Mouse (Mus musculus) right cerebral cortex, adult 2 months (tissue): ENCODE results near the gene Fcgr1.
"Not testable (repeated sequence)": the region's sequence is repeated elsewhere in the genome, so short reads cannot be mapped to it uniquely, and the experiment has no call there.

Source experiments
- DNase-seq, 2 experiments: peaks; one replicate each; pipeline ENCODE4 v3.0.0; 2021 to 2022; ENCODE audit warnings: low spot score in 2 of 2

The Fcgr1 gene

GRCm38 (mm10) chr3:96293787-96294186 lies at the start of gene Fcgr1:
TSS of gene Fcgr1 (minus strand) at chr3:96293969.
- DNase-seq: no peak

- not testable (repeated sequence) for DNase-seq
These were observed 48.9 kb upstream of the Fcgr1 start for GRCm38 (mm10) chr3:96342652-96343051.

- not testable (repeated sequence) for DNase-seq
These were observed 48.3 kb upstream of the Fcgr1 start for GRCm38 (mm10) chr3:96342100-96342499.

GRCm38 (mm10) chr3:96340611-96341312 lies 47.0 kb upstream of the Fcgr1 start:
- no peak for DNase-seq

- no peak for DNase-seq
These were observed 45.2 kb upstream of the Fcgr1 start for GRCm38 (mm10) chr3:96338849-96339480.

GRCm38 (mm10) chr3:96338043-96338442 lies 44.3 kb upstream of the Fcgr1 start:
- DNase-seq: no peak

- DNase-seq: no peak
These were observed 43.5 kb upstream of the Fcgr1 start for GRCm38 (mm10) chr3:96337269-96337668.

- no peak for DNase-seq
These were observed 42.9 kb upstream of the Fcgr1 start for GRCm38 (mm10) chr3:96336636-96337035.

- no peak for DNase-seq
These were observed 41.8 kb upstream of the Fcgr1 start for GRCm38 (mm10) chr3:96335591-96335990.

- DNase-seq: no peak
These were observed 41.4 kb upstream of the Fcgr1 start for GRCm38 (mm10) chr3:96335163-96335550.

- no peak for DNase-seq
These were observed 40.7 kb upstream of the Fcgr1 start for GRCm38 (mm10) chr3:96334175-96335162.

GRCm38 (mm10) chr3:96333396-96334174 lies 39.8 kb upstream of the Fcgr1 start:
- no peak for DNase-seq

- DNase-seq: no peak
These were observed 39.0 kb upstream of the Fcgr1 start for GRCm38 (mm10) chr3:96332631-96333395.

- no peak for DNase-seq
These were observed 38.2 kb upstream of the Fcgr1 start for GRCm38 (mm10) chr3:96332000-96332399.

GRCm38 (mm10) chr3:96331438-96331837 lies 37.7 kb upstream of the Fcgr1 start:
- no peak for DNase-seq

- DNase-seq: no peak
These were observed 36.8 kb upstream of the Fcgr1 start for GRCm38 (mm10) chr3:96330603-96331002.

- no peak for DNase-seq
These were observed 36.4 kb upstream of the Fcgr1 start for GRCm38 (mm10) chr3:96330181-96330580.

- DNase-seq: no peak
These were observed 35.1 kb upstream of the Fcgr1 start for GRCm38 (mm10) chr3:96328730-96329387.

GRCm38 (mm10) chr3:96328060-96328729 lies 34.4 kb upstream of the Fcgr1 start:
- not testable (repeated sequence) for DNase-seq

GRCm38 (mm10) chr3:96327647-96328046 lies 33.9 kb upstream of the Fcgr1 start:
- no peak for DNase-seq
